Mouse (Mus musculus): ENCODE results near the gene Fndc4.

DNA sequence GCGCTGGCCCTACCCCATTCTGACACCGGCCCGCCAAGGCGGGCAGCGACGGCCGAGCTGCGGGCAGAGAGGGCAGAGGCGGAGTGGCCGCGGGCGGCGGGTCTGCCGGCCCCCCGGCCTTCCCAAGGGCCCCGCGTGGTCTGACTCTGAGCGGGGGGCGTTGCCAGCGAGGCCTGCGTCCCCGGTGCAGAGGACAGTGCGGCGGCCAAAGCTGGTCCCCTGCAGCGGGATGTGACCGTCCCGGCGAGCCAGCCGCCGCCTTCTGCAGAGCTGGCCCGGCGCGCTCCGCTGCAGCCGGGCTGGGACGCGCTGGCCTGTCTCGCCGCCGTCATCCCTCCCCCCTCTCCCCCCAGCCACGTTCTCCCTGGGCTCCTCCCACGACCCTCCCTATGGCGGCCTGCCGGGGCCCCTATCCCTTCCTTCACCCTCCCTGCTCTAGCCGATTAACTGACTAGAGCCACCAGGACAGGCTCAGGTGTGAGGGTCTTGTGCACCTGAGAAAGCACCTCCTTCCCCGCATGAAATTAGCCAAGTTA is at the start of gene Fndc4:
- TF ChIP-seq CTCF (conservative IDR thresholded peaks at IDR 0.05; ENCODE audit: low read length) (no peak), POU5F1 (IDR thresholded peaks at IDR 0.05; ENCODE audit: borderline replicate concordance, low read length) (no peak)
